Mouse (Mus musculus): ENCODE measurements around the gene Nek6. TPM values are rescaled to one million over a fixed set of nuclear protein-coding genes. Genes with fewer than 3 reads are reported as not detected.
A peak's percentile ranks its signal among the peaks of the same experiment; 100 is the strongest.

Nek6 gene
- polyA plus RNA-seq, 1 experiment, result 25.6 TPM

- H3K36me3 ChIP-seq (ENCODE audit: control insufficient read depth, insufficient read depth), result peaks cover 77% of the 10 kb centered on the region
- no peak overlapping the region for H3K4me3 ChIP-seq
- peaks cover 38% of the 10 kb centered on the region for H3K79me2 ChIP-seq (ENCODE audit: control insufficient read depth, insufficient read depth)
- H3ac ChIP-seq (ENCODE audit: control insufficient read depth, insufficient read length), result no peak overlapping the region
- TF ChIP-seq POLR2A (IDR thresholded peaks at IDR 0.05; ENCODE audit: insufficient read length, low read depth) (no peak), MAX (IDR thresholded peaks at IDR 0.05; ENCODE audit: low read depth) (no peak), POLR2AphosphoS2 (IDR thresholded peaks at IDR 0.05; ENCODE audit: insufficient read length, low read depth) (no peak), TCF3 (IDR thresholded peaks at IDR 0.05; ENCODE audit: insufficient read length, low read depth) (no peak), E2F4 (IDR thresholded peaks at IDR 0.05; ENCODE audit: insufficient read depth) (no peak), MYOG (IDR thresholded peaks at IDR 0.05; ENCODE audit: control insufficient read depth in 1 of 3, insufficient read depth in 1 of 3, insufficient read length in 2 of 3, low read depth in 2 of 3) (no peak), MYOD1 (IDR thresholded peaks at IDR 0.05; ENCODE audit: control insufficient read depth in 1 of 3, insufficient read length in 2 of 3, low read depth in 2 of 3) (no peak), CEBPB (IDR thresholded peaks at IDR 0.05; ENCODE audit: insufficient read depth, poor library complexity, severe bottlenecking) (no peak), TCF12 (IDR thresholded peaks at IDR 0.05; ENCODE audit: insufficient read depth, poor library complexity, severe bottlenecking) (no peak), REST (IDR thresholded peaks at IDR 0.05; ENCODE audit: insufficient read depth, insufficient read length) (no peak), SRF (IDR thresholded peaks at IDR 0.05; ENCODE audit: control insufficient read depth, insufficient read length, low read depth) (no peak), USF1 (IDR thresholded peaks at IDR 0.05; ENCODE audit: low read depth) (no peak)
- H3K27me3 ChIP-seq (ENCODE audit: control insufficient read depth, insufficient read depth, insufficient read length), result no peaks in the 10 kb centered on the region
- H3K4me2 ChIP-seq (ENCODE audit: low read depth), result no peak overlapping the region
Measured at GRCm38 (mm10) chr2:38630574-38630973, 119.1 kb downstream of the Nek6 start.

DNA sequence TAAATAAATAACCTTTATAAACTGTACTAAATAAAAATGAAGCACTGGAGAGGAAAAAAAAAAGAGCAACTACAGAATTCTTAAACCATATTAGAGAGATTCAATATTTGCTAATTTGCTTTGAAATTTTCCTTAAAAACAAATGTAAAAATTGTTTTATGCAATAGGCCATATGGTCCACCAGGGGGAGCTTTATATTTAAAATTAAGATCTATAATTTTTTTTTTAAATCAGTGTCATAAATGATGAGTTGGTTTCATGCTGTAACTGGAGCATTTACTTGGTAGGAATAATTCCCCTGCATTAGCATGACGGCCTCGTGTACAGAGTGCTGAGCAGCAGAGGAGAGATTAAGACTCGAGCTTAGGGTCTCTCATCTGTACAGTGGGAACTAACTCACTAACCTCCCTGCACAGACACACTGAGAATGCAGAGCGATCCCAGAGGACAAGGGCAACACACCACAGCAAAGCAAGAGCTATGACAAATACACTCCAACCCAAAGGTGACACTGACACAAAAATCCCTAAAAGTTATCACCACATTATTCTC, 126.3 kb downstream of the Nek6 start:
- TF ChIP-seq E2F4 (IDR thresholded peaks at IDR 0.05; ENCODE audit: insufficient read depth) (no peak), POLR2A (IDR thresholded peaks at IDR 0.05; ENCODE audit: insufficient read length, low read depth) (no peak), REST (IDR thresholded peaks at IDR 0.05; ENCODE audit: insufficient read depth, insufficient read length) (no peak), MYOG (IDR thresholded peaks at IDR 0.05; ENCODE audit: control insufficient read depth in 1 of 3, insufficient read depth in 1 of 3, insufficient read length in 2 of 3, low read depth in 2 of 3) (no peak), CEBPB (IDR thresholded peaks at IDR 0.05; ENCODE audit: insufficient read depth, poor library complexity, severe bottlenecking) (no peak), TCF12 (IDR thresholded peaks at IDR 0.05; ENCODE audit: insufficient read depth, poor library complexity, severe bottlenecking) (no peak), MYOD1 (IDR thresholded peaks at IDR 0.05; ENCODE audit: control insufficient read depth in 1 of 3, insufficient read length in 2 of 3, low read depth in 2 of 3) (no peak), SRF (IDR thresholded peaks at IDR 0.05; ENCODE audit: control insufficient read depth, insufficient read length, low read depth) (no peak), MAX (IDR thresholded peaks at IDR 0.05; ENCODE audit: low read depth) (no peak), USF1 (IDR thresholded peaks at IDR 0.05; ENCODE audit: low read depth) (no peak), POLR2AphosphoS2 (IDR thresholded peaks at IDR 0.05; ENCODE audit: insufficient read length, low read depth) (no peak)

GRCm38 (mm10) chr2:38641761-38642160, 130.3 kb downstream of the Nek6 start:
- Histone ChIP-seq H3K4me2 (ENCODE audit: low read depth) (no peak overlapping the region), H3K27me3 (ENCODE audit: control insufficient read depth, insufficient read depth, insufficient read length) (no peaks in the 10 kb centered on the region), H3ac (ENCODE audit: control insufficient read depth, insufficient read length) (no peak overlapping the region), H3K36me3 (ENCODE audit: control insufficient read depth, insufficient read depth) (peaks cover 42% of the 10 kb centered on the region), H3K4me3 (no peak overlapping the region), H3K79me2 (ENCODE audit: control insufficient read depth, insufficient read depth) (peaks cover 40% of the 10 kb centered on the region)
- no peak for TF ChIP-seq POLR2AphosphoS2 (IDR thresholded peaks at IDR 0.05; ENCODE audit: insufficient read length, low read depth)
- no peak for TF ChIP-seq CEBPB (IDR thresholded peaks at IDR 0.05; ENCODE audit: insufficient read depth, poor library complexity, severe bottlenecking)
- no peak for TF ChIP-seq USF1 (IDR thresholded peaks at IDR 0.05; ENCODE audit: low read depth)
- no peak for TF ChIP-seq POLR2A (IDR thresholded peaks at IDR 0.05; ENCODE audit: insufficient read length, low read depth)
- no peak for TF ChIP-seq REST (IDR thresholded peaks at IDR 0.05; ENCODE audit: insufficient read depth, insufficient read length)
- no peak for TF ChIP-seq MYOD1 (IDR thresholded peaks at IDR 0.05; ENCODE audit: control insufficient read depth in 1 of 3, insufficient read length in 2 of 3, low read depth in 2 of 3)

More for the DNA sequence above, 126.3 kb downstream of the Nek6 start:
- Histone ChIP-seq H3ac (ENCODE audit: control insufficient read depth, insufficient read length) (no peak overlapping the region), H3K27me3 (ENCODE audit: control insufficient read depth, insufficient read depth, insufficient read length) (no peaks in the 10 kb centered on the region), H3K36me3 (ENCODE audit: control insufficient read depth, insufficient read depth) (peaks cover 72% of the 10 kb centered on the region), H3K79me2 (ENCODE audit: control insufficient read depth, insufficient read depth) (peaks cover 61% of the 10 kb centered on the region), H3K4me2 (ENCODE audit: low read depth) (no peak overlapping the region), H3K4me3 (no peak overlapping the region)

DNA sequence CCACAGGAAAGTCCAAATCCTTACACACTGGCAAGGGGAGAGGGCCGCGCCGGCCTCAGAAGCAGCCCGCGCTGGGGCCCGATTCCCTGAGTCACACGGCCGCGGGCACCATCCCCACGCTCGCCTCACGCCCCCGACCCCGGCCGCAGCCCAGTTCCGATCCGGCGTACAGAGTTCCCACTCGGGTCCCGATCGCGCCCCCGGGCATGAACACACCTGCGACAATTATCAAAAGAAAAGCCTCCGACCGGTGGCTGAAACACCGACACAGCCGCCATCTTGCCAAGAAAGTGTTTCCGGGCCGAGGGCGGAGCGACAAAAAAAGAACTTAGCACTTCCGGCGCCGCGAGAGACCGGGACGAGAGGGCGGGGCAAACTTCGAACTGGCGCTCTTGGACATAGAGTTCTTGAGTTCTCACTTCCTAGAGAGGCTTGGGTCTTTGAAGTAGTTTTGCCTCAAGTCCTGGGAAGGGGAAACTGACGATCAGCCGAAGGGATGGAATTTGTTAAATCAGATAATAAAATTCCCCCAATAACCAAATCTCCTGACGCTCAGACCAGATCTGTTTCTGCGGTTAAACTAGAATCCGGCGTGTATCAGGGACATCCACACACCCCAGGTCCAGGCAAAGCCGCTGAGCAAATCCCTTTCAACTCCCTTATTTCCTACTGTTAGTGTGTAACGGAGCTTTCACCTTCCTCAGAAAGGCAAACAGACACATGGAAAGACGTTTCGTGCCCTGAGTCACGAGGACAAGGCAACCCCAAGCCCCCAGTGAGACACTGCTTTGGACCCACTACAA, 132.4 kb downstream of the Nek6 start, which contains the start of gene Psmb7:
Gene Psmb7, minus strand, starts transcription at position 463 of the 803 bp plus-strand sequence.
- peak within 1 kb of the TSS; percentile 85 for H3K4me3 ChIP-seq
- peak within 1 kb of the TSS; percentile 86 for H3K4me2 ChIP-seq (ENCODE audit: low read depth)
- peaks cover 31% of the 10 kb centered on the region for H3K36me3 ChIP-seq (ENCODE audit: control insufficient read depth, insufficient read depth)
- H3K27me3 ChIP-seq (ENCODE audit: control insufficient read depth, insufficient read depth, insufficient read length), result no peaks in the 10 kb centered on the region
- peak within 1 kb of the TSS; percentile 49 for H3ac ChIP-seq (ENCODE audit: control insufficient read depth, insufficient read length)
- TF ChIP-seq POLR2A (IDR thresholded peaks at IDR 0.05; ENCODE audit: insufficient read length, low read depth) (peak; percentile 47), TCF3 (IDR thresholded peaks at IDR 0.05; ENCODE audit: insufficient read length, low read depth) (no peak), E2F4 (IDR thresholded peaks at IDR 0.05; ENCODE audit: insufficient read depth) (peak; percentile 51), POLR2AphosphoS2 (IDR thresholded peaks at IDR 0.05; ENCODE audit: insufficient read length, low read depth) (peak; percentile 37), SRF (IDR thresholded peaks at IDR 0.05; ENCODE audit: control insufficient read depth, insufficient read length, low read depth) (no peak), MAX (IDR thresholded peaks at IDR 0.05; ENCODE audit: low read depth) (no peak), CEBPB (IDR thresholded peaks at IDR 0.05; ENCODE audit: insufficient read depth, poor library complexity, severe bottlenecking) (no peak), MYOG (IDR thresholded peaks at IDR 0.05; ENCODE audit: control insufficient read depth in 1 of 3, insufficient read depth in 1 of 3, insufficient read length in 2 of 3, low read depth in 2 of 3) (no peak)
- peaks cover 27% of the 10 kb centered on the region for H3K79me2 ChIP-seq (ENCODE audit: control insufficient read depth, insufficient read depth)

Other genes starting within 250 kb of the Nek6 start
- 11.3 TPM for gene Dennd1a, start 224.3 kb upstream of the Nek6 start, polyA plus RNA-seq (2012; fragmentation: generic; extraction: Trizol)
- gene Lhx2, start 172.4 kb upstream of the Nek6 start, polyA plus RNA-seq (2012; fragmentation: generic; extraction: Trizol), result 0.89 TPM
- gene Psmb7, start 132.4 kb downstream of the Nek6 start, polyA plus RNA-seq (2012; fragmentation: generic; extraction: Trizol), result 411 TPM
- gene Nr5a1, start 202.9 kb downstream of the Nek6 start, polyA plus RNA-seq (2012; fragmentation: generic; extraction: Trizol), result 0.05 TPM

Measured in myocyte (in vitro differentiated cells).